Mouse (Mus musculus) adrenal gland, postnatal 4 days (tissue): ENCODE data around the gene Cnrip1. TPM values are rescaled to one million over a fixed set of nuclear protein-coding genes. Genes with fewer than 3 reads are reported as not detected.
"Not testable (repeated sequence)": the region's sequence is repeated elsewhere in the genome, so short reads cannot be mapped to it uniquely, and the experiment has no call there.

Experiments used
- DNase-seq, 2 experiments: peaks; one replicate each; pipeline ENCODE4 v3.0.0; 2021 to 2022; ENCODE audit warnings: low spot score in 2 of 2, mixed read lengths in 2 of 2
- long read RNA-seq, 2 experiments: library from polyadenylated mRNA; stranded (forward); transcript quantifications; one replicate each; pipeline ENCODE4 v2.0.0; 2021
- total RNA-seq, 2 experiments: library from RNA; stranded (reverse); gene quantifications; 2 replicates each; pipeline ENCODE4 v1.2.3; 2021

Gene Cnrip1
- 10 to 100 TPM; 31.7 to 33.0 TPM for total RNA-seq
- long read RNA-seq, experiment 1, transcript Cnrip1-201 (3 exons, 1,654 nt): major isoform, 16 of 28 reads
- long read RNA-seq, experiment 1, partial matches to known transcripts: 3 of 28 reads
- long read RNA-seq, experiment 1, other reads (novel, unspliced or antisense): 8 of 28 reads
- long read RNA-seq, experiment 2, transcript Cnrip1-201 (3 exons, 1,654 nt): major isoform, 25 of 37 reads
- long read RNA-seq, experiment 2, partial matches to known transcripts: 2 of 37 reads
- long read RNA-seq, experiment 2, other reads (novel, unspliced or antisense): 10 of 37 reads

DNA sequence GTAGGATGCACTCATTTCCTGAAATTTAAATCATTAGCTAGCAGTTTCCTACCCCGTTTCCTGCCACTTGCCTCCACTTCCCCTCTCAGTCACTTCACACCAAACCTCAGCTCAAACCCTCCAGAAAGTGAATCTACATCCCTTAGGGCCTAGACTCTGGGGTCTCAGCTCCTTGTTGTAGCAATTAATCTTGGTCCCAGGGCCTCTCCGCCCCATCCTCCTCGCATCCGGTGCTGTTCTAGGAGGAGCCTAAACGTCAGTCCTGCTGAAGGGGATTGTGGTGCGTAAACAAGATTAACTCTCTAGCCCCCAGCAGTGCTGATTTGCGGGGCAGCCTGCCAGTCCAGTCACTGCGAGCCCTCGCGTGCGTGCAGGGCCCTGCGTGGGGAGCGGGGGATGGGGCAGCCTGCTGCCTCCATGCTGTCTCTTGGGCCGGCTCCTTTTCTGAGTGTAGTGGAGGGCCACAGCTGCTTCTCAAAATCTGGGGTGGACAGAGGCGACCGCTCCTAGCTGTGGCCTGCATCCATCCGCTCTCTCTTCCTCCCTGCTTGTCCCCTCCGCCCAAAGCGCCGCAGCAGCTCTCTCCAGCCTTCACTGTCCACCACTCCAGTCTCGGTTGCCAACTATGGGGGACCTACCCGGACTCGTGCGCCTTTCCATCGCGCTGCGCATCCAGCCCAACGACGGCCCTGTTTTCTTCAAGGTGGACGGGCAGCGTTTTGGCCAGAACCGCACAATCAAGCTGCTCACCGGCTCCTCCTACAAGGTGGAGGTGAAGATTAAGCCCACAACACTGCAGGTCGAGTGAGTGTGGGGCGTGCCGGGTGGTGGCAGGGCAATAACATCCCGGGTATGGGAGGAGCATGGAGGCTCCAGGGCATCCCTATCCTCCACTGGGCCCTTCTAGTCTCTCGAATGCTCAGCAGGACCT is at the start of gene Cnrip1, which contains the start of gene Plek:
Gene Cnrip1, plus strand, starts transcription at position 42 of the 931 bp plus-strand sequence.
Gene Plek, minus strand, starts transcription at position 837 of the 931 bp plus-strand sequence.
- peak; percentile 38 to 55 for DNase-seq

DNA sequence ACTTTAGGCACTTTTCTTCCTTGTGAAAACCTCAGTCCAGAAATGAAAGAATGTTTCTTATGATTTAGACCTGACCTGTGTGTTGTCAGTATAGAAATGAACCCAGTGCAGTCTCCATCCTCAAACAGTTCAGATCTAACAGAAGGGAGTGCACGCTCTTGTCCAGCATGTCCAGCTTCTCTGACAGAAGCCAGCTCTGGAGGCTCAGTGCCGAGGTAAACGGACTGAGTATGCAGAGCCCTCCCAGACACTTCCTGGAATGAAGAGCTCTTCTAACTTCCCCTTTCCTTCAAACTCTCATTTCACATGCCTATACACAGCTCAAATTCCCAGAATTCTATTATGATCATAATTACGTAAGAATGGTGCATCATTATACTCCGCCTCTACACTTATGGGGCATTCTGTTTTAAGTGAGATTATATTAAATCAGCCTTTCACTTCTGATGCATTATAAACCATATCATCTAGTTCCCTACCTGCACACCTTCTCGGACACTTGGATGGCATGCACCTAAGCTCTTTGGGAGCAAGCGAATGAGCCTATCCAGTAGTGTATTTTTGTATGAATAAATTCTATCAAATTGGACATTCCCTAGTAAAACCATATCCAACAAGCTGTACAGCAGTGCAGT is 48.5 kb upstream of the Cnrip1 start:
- DNase-seq: no peak

- no peak for DNase-seq
These were observed 47.6 kb upstream of the Cnrip1 start for GRCm38 (mm10) chr11:17003757-17004156.

GRCm38 (mm10) chr11:17004899-17005846 is 46.2 kb upstream of the Cnrip1 start:
- no peak for DNase-seq

GRCm38 (mm10) chr11:17006526-17006925 is 44.9 kb upstream of the Cnrip1 start:
- not testable (repeated sequence) for DNase-seq

DNA sequence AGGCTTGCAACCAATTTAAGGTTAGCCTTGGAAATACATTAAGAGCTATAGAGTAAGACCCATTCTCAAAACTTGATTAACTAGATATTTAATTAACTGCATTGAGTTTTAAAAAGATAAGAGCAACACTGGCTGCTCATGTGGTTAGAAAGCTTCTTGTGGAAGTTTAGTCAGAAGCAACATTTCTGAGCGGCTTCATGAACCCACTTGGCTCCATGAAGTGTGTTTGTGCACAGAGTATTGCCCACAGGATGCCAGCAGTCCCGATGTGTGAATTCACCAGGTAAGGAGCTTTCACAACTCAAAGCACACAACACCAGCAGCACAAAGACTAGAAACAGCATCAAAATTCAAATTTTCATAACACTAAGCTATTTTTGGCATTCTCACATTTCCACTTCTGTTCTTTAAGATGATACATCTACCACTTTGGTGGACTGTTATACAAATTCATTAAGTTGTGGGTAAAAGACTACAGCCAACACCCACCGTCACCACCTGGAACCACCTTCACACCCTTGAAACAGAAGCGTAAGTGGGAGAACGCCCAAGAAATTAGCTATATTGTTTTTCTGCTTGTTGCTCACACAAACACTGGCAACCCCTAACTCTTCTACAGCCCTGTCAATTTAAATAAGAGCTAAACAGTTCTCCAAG is 43.7 kb upstream of the Cnrip1 start:
- DNase-seq: no peak

GRCm38 (mm10) chr11:17008498-17008941 is 42.9 kb upstream of the Cnrip1 start:
- no peak for DNase-seq

DNA sequence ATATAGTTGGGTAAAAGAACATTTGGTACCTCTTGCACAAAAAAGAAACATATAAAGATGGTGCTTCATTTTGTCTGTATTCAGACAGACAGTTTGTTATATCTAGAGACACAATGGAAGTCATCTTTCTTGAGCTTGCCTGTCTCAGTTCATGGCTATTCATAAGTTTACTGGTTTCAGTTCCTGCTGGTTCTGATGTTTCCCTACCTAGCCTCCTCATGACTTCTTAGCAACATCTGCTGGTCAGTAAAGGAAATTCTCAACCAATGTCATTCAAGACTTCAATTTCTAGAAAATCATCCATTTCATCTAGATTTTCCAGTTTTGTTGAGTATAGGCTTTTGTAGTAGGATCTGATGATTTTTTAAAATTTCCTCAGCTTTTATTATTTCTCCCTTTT is 38.4 kb upstream of the Cnrip1 start:
- DNase-seq: no peak

- no peak for DNase-seq
These were observed 32.1 kb upstream of the Cnrip1 start for GRCm38 (mm10) chr11:17019328-17019727.

- DNase-seq: no peak
These were observed 28.2 kb upstream of the Cnrip1 start for GRCm38 (mm10) chr11:17023206-17023605.

DNA sequence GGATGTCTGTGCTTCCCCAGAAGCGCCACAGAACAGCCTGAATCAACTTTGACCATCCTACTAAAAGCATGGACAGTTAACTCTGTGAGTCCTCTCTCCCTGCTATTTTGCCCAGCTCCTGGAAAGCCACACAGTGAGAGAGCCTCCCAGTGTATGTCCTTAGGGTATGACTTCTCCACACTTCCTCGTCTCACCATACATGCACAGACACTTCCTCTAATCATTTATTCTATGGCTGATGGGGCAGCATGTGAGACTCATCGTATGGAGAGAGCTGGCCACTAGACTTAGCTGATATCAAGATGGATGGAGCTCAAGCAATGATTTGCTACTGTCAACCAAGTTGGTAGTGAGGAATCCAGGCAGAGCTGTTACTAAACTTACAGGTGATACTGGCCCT is 27.4 kb upstream of the Cnrip1 start:
- no peak for DNase-seq

DNA sequence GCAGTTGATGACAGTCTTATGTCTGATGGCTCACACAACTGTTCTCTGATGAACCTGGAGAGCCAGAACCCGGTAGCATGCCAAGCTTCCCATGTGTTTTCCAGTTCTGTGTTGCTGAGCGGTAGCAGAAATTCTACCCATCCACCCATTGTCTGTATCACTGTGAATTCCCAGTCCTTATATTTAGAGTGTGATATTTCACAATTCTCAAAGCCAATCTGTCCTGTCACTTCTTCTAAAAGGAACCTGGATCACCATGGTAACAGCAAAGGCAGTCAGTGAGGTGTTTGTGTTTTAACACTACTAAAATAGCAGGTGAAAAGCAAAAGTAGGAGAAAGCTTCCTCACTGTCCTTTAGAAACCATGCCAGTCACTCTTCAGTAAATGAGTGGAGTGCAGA is 5.6 kb upstream of the Cnrip1 start:
- no peak for DNase-seq

DNA sequence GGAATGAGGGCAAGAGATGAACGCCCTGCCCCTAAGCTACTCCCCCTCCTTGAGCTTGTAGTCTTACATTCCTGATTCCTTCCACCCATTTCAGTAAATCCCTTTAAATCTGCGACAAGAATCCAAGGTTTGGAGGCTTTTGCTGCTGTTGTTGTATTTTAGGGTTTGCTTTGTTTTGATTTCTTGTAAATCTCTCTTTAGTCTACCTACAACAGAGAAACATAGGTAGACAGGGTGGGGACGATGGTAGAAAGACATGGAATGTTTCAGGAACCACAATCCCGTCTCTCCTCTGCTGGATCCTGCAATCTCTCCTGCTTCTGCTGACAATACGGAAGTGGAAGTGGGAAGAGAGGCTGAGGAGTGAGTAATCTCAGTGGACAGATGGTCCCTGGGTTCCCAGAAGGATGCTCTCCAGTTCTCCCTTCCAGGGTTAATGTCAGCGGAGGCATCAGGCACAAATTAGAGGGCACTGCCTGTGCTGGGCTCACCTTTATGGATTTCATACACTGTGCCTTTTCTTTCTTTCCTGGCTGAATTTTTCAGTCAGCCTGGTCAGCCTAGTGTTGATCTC is 1.2 kb downstream of the Cnrip1 start:
- no peak for DNase-seq

DNA sequence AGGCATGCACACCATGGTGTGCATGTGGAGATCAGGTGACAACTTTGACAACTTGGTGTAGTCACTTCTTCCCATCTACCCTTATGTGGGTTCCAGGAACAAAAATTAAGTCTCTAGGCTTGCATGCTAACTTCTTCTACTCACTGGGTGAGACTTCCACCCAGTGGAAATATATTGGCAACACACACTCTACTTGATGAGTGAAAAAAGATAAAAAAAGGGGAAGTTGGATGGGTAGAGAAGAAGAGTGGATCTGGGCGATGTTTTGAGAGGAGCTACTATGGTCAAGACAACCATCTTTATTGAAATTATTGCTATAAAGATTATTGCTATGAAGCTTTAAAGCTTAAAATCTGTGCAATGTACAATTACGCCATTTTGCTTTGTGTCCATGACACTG is 18.0 kb downstream of the Cnrip1 start:
- not testable (repeated sequence) for DNase-seq

- no peak for DNase-seq
These were observed 24.3 kb downstream of the Cnrip1 start for GRCm38 (mm10) chr11:17075656-17076055.

GRCm38 (mm10) chr11:17082086-17082485 is 30.7 kb downstream of the Cnrip1 start:
- DNase-seq: no peak

- DNase-seq: no peak
These were observed 31.6 kb downstream of the Cnrip1 start for GRCm38 (mm10) chr11:17082953-17083352.

DNA sequence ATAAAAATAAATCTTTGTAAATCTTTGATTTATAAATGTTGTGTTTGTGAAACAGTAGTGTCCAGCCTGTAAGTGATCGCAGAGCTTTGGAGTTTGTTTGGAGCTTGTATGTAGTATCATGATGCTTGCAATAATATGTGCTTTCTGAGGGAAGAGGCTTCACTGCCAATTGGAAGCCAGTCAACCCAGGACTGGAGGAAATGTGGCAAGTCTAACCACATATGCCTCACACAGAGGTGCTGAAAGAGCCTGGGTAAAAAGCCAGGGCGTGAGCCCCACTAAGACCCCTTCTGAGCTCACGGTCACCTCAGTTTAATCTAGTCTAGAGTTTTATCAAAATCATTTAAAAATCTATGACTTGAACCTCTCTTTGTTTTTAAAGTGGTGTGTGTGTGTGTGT is 32.1 kb downstream of the Cnrip1 start:
- no peak for DNase-seq

- no peak for DNase-seq
These were observed 32.5 kb downstream of the Cnrip1 start for GRCm38 (mm10) chr11:17083866-17084265.

DNA sequence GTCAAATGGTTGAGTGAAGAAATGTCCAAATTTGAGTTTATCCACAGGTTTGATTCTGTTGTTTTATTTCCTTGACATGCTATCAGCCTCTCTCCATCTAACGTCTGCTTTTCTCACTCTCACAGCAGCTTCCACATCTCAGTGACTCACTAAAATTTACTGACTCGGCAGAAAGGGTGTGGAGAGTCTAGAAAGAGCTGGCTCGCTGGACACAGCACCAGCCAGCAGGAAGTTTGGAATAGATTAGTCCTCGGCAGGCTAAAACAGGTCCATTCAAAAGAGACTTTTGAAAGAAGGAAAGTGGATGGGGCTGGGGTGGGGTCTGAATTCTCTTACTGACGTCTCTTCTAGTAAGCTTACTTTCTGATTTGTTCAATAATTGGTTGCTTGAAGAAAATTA is 34.7 kb downstream of the Cnrip1 start:
- DNase-seq: no peak
